Mouse (Mus musculus) CD4-positive, CD25-positive, alpha-beta regulatory T cell, adult 2 months (primary cell): ENCODE data around the gene Gm3417.
"Not testable (repeated sequence)": the region's sequence is repeated elsewhere in the genome, so short reads cannot be mapped to it uniquely, and the experiment has no call there.

Experiments used
- DNase-seq: peaks from one replicate; pipeline ENCODE4 v3.0.0-alpha.2; 2012; ENCODE audit warnings: low read depth, low spot score

Gene Gm3417

DNA sequence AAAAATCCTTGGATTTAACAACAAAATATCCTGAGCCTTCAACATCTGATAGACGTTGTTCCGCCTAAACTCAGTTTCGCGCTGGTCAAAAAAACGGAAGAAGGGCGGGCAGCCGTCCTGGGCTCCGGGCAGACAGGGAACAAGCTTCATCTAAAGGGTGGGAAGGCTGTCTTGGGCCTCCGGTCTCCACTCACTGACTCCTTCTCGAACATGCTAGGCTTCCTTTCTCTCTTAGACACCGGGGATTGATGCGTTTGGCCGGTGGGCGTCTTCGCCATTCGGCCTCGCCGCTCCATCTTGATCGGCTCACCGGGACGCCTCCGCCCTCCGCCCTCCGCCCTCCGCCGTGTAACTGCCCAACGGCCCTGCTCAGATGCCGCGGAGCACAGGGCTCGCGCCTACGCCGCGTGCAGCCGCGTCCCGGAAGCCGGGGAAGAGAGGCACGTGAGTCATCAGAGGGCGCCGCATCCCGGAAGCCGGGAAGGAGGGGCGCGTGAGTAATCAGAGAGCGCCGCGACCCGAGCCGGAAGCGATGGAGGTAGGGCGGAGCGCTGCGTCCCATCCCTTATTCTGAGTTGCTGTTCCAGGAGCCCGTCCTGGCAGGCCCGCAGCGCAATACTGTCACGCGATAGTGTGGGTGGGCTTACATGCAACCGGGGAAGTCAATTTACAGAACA lies at the start of gene Gm3417, which contains the start of gene 9030025P20Rik:
TSS of gene Gm3417 (minus strand) at position 429 of the 677 bp plus-strand sequence.
TSS of gene 9030025P20Rik (plus strand) at position 107 of the 677 bp plus-strand sequence.
- DNase-seq = not testable (repeated sequence)

DNA sequence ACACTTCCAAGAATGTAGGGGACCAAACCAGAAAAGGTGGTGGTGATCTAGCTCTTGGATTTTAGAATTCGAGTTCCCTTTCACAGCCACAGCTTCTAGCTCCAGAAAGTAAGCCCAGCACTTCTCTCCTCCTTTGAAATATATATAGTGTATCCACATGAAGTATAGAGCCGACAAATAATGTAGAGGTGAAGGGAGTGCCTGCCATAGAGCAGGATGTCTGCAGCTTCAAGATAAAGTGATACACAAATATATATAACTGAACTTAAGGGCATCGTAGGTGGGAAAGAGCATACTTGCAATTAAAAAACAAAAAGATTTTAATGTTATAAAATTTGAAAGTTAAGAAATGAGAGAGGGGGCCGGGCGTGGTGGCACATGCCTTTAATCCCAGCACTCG lies 46.9 kb upstream of the Gm3417 start:
- DNase-seq = not testable (repeated sequence)

DNA sequence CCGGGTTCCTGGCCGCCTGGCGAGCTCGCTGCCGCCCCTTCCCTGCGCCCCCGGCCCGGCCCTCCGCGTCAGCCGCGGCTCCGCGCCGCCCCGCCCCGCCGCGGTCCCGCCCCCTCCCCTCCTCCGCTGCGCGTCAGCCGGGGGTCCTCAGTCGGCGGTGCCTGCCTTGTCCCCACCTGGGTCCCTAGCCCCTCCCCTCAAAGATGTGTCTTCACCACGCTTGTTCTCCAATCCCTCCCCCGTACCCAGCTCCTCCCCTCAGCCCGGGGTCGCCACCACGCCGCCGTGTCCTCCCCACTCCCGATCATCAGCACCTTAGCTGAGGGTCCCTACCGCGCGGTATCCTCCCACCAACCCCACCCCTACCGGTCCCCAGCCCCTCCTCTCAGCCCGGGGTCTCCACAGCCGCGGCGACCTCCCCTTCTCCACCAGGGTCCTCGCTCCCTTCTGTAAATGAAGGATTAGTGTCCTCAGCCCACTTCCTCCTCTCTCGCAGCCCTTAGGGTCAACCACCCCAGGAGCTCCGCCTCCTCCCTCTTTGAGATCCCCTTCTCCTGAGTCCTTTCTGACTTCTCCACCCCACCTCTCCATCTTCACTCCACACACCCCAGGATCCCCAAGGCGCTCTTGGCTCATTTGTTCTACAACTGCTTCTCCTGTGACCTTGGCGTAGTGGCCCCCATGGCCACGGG lies 46.1 kb upstream of the Gm3417 start:
- not testable (repeated sequence) for DNase-seq

DNA sequence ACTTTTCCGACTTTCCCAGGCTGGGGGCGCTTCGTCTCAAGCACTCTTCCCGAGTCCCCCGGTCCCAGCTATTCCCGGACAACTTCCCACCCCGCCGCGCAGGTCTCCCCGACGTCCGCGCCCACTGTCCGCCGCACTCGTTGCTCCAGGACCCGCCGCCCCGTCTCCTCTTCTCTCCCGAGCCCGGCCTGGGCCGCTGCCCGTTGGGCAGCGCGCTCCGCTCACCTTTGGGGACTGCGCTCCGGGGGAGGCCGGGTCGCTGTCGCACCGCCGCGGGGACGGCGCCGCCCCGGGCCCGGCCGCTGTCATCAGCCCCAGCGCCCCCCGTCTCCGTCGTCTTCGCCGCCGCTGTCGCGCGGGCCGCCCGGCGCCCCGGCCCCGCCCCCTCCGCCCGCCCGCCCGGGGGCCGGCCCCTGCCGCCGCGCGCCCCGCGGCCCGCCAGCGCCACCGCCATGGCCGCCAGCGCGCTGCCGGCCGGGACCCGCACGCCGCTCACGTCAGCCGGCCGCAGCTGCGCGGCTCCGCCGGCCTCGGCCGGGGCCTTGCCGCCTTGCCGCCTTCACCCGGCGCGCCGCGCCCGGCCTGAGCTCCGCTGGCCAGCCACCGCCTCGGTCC lies 45.4 kb upstream of the Gm3417 start:
- DNase-seq = not testable (repeated sequence)

DNA sequence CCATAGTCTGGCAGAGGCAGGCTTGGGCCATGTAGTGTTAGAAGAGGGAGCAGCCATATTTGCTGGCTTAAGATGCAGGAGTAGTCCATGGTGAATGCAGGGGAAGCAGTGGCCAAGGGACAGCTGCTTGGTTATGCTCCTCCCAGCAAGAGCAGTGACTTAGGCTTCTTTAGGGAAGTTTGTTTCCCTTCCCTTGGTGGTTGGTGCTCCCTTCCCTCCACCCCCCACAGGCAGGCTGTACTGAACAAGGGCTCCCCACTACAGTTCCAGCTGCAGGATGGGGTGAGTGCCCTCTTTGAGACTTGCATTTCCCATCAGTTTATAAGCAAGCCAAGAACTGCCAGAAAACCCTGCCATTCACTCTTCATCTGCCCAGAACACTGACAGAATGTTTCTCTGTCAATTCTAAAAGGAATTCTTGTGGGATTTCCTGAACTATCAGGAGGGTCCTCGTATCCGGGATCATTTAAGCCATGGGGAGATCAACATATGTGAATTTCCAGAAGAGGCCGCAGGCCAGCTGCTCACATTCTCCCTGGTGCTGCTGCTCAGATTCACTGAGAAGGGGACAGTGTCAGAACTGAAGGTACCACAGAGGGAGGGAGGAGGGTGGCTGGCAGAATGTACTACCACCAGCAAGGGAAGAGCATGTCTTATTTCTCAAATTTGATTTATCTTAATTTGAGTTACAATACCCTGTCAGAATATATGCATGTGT lies 43.1 kb upstream of the Gm3417 start:
- DNase-seq = not testable (repeated sequence)

DNA sequence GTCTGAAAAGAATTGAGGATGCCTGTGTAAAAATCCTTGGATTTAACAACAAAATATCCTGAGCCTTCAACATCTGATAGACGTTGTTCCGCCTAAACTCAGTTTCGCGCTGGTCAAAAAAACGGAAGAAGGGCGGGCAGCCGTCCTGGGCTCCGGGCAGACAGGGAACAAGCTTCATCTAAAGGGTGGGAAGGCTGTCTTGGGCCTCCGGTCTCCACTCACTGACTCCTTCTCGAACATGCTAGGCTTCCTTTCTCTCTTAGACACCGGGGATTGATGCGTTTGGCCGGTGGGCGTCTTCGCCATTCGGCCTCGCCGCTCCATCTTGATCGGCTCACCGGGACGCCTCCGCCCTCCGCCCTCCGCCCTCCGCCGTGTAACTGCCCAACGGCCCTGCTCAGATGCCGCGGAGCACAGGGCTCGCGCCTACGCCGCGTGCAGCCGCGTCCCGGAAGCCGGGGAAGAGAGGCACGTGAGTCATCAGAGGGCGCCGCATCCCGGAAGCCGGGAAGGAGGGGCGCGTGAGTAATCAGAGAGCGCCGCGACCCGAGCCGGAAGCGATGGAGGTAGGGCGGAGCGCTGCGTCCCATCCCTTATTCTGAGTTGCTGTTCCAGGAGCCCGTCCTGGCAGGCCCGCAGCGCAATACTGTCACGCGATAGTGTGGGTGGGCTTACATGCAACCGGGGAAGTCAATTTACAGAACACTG lies 31.3 kb upstream of the Gm3417 start, which contains the start of gene Gm3435:
TSS of gene Gm3435 (plus strand) at position 471 of the 708 bp plus-strand sequence.
- not testable (repeated sequence) for DNase-seq

DNA sequence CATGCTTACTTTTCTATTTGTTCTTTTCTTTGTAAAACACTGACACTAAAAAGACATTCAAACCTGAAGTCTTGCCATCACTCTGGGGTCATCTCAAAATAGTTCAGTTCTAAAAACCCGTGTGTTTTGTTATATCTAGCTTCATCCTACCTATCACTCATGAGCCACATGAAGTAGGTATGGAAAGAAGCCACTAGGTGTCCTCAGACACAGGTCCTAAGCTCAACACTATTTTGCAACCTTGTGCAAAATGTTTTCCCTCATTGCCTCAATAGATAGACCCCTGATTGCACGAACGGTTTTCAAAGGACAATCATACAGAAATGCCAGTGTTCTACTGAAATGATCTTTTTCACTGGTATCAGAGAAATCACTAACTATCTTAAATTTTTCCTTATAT lies 30.5 kb upstream of the Gm3417 start:
- not testable (repeated sequence) for DNase-seq

DNA sequence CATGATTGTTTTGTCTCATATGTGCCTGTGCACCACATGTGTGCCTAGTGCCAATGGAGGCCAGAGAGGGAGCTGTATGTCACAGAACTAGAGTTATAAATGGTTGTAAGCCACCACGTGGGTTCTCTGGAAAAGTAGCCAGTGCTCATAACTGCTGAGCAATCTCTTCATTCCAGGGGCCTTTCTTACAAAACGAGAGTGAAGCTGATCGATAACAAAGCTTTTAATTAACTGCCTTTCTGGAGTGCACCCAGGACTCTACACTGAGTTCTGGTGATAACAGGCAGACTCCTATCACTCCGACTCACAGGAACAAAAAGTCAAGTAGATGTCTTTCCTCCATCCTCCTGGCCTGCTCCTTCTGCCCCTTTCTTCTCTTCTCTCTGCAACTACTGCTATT lies 21.5 kb upstream of the Gm3417 start:
- not testable (repeated sequence) for DNase-seq

DNA sequence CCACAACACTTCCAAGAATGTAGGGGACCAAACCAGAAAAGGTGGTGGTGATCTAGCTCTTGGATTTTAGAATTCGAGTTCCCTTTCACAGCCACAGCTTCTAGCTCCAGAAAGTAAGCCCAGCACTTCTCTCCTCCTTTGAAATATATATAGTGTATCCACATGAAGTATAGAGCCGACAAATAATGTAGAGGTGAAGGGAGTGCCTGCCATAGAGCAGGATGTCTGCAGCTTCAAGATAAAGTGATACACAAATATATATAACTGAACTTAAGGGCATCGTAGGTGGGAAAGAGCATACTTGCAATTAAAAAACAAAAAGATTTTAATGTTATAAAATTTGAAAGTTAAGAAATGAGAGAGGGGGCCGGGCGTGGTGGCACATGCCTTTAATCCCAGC lies 15.6 kb upstream of the Gm3417 start:
- not testable (repeated sequence) for DNase-seq

DNA sequence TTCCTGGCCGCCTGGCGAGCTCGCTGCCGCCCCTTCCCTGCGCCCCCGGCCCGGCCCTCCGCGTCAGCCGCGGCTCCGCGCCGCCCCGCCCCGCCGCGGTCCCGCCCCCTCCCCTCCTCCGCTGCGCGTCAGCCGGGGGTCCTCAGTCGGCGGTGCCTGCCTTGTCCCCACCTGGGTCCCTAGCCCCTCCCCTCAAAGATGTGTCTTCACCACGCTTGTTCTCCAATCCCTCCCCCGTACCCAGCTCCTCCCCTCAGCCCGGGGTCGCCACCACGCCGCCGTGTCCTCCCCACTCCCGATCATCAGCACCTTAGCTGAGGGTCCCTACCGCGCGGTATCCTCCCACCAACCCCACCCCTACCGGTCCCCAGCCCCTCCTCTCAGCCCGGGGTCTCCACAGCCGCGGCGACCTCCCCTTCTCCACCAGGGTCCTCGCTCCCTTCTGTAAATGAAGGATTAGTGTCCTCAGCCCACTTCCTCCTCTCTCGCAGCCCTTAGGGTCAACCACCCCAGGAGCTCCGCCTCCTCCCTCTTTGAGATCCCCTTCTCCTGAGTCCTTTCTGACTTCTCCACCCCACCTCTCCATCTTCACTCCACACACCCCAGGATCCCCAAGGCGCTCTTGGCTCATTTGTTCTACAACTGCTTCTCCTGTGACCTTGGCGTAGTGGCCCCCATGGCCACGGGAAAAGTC lies 14.7 kb upstream of the Gm3417 start:
- DNase-seq = not testable (repeated sequence)

DNA sequence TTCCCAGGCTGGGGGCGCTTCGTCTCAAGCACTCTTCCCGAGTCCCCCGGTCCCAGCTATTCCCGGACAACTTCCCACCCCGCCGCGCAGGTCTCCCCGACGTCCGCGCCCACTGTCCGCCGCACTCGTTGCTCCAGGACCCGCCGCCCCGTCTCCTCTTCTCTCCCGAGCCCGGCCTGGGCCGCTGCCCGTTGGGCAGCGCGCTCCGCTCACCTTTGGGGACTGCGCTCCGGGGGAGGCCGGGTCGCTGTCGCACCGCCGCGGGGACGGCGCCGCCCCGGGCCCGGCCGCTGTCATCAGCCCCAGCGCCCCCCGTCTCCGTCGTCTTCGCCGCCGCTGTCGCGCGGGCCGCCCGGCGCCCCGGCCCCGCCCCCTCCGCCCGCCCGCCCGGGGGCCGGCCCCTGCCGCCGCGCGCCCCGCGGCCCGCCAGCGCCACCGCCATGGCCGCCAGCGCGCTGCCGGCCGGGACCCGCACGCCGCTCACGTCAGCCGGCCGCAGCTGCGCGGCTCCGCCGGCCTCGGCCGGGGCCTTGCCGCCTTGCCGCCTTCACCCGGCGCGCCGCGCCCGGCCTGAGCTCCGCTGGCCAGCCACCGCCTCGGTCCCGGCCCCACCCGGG lies 14.0 kb upstream of the Gm3417 start:
- DNase-seq = not testable (repeated sequence)

DNA sequence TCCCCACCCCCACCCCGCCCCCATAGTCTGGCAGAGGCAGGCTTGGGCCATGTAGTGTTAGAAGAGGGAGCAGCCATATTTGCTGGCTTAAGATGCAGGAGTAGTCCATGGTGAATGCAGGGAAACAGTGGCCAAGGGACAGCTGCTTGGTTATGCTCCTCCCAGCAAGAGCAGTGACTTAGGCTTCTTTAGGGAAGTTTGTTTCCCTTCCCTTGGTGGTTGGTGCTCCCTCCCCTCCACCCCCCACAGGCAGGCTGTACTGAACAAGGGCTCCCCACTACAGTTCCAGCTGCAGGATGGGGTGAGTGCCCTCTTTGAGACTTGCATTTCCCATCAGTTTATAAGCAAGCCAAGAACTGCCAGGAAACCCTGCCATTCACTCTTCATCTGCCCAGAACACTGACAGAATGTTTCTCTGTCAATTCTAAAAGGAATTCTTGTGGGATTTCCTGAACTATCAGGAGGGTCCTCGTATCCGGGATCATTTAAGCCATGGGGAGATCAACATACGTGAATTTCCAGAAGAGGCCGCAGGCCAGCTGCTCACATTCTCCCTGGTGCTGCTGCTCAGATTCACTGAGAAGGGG lies 11.6 kb upstream of the Gm3417 start:
- not testable (repeated sequence) for DNase-seq

DNA sequence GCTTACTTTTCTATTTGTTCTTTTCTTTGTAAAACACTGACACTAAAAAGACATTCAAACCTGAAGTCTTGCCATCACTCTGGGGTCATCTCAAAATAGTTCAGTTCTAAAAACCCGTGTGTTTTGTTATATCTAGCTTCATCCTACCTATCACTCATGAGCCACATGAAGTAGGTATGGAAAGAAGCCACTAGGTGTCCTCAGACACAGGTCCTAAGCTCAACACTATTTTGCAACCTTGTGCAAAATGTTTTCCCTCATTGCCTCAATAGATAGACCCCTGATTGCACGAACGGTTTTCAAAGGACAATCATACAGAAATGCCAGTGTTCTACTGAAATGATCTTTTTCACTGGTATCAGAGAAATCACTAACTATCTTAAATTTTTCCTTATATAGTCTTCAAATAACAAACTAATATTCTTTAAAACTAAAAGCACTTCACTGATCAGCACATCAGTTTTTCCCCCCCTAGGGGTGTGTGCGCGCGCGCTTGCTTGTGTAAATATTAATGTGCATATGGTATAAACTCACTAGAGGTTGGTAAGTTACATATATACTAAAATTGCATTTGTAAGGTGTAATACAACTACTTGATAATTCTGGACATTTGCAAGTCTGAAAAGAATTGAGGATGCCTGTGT lies 750 bp downstream of the Gm3417 start:
- DNase-seq = not testable (repeated sequence)

DNA sequence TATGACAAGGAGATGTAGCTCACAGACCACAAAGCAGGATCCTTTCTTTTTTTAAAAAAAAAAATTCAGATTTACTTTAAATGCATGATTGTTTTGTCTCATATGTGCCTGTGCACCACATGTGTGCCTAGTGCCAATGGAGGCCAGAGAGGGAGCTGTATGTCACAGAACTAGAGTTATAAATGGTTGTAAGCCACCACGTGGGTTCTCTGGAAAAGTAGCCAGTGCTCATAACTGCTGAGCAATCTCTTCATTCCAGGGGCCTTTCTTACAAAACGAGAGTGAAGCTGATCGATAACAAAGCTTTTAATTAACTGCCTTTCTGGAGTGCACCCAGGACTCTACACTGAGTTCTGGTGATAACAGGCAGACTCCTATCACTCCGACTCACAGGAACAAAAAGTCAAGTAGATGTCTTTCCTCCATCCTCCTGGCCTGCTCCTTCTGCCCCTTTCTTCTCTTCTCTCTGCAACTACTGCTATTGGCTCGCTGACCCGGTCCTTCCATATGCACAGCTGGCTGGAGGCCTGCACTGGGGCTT lies 10.1 kb downstream of the Gm3417 start:
- not testable (repeated sequence) for DNase-seq

DNA sequence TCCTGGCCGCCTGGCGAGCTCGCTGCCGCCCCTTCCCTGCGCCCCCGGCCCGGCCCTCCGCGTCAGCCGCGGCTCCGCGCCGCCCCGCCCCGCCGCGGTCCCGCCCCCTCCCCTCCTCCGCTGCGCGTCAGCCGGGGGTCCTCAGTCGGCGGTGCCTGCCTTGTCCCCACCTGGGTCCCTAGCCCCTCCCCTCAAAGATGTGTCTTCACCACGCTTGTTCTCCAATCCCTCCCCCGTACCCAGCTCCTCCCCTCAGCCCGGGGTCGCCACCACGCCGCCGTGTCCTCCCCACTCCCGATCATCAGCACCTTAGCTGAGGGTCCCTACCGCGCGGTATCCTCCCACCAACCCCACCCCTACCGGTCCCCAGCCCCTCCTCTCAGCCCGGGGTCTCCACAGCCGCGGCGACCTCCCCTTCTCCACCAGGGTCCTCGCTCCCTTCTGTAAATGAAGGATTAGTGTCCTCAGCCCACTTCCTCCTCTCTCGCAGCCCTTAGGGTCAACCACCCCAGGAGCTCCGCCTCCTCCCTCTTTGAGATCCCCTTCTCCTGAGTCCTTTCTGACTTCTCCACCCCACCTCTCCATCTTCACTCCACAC lies 16.9 kb downstream of the Gm3417 start:
- not testable (repeated sequence) for DNase-seq

DNA sequence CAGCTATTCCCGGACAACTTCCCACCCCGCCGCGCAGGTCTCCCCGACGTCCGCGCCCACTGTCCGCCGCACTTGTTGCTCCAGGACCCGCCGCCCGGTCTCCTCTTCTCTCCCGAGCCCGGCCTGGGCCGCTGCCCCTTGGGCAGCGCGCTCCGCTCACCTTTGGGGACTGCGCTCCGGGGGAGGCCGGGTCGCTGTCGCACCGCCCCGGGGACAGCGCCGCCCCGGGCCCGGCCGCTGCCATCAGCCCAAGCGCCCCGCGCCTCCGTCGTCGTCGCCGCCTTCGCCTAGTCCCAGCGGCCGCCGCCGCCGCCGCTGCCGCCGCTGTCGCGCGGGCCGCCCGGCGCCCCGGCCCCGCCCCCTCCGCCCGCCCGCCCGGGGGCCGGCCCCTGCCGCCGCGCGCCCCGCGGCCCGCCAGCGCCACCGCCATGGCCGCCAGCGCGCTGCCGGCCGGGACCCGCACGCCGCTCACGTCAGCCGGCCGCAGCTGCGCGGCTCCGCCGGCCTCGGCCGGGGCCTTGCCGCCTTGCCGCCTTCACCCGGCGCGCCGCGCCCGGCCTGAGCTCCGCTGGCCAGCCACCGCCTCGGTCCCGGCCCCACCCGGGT lies 17.5 kb downstream of the Gm3417 start, which contains the start of gene Phf10:
TSS of gene Phf10 (minus strand) at position 323 of the 606 bp plus-strand sequence.
- DNase-seq = peak; percentile 66

DNA sequence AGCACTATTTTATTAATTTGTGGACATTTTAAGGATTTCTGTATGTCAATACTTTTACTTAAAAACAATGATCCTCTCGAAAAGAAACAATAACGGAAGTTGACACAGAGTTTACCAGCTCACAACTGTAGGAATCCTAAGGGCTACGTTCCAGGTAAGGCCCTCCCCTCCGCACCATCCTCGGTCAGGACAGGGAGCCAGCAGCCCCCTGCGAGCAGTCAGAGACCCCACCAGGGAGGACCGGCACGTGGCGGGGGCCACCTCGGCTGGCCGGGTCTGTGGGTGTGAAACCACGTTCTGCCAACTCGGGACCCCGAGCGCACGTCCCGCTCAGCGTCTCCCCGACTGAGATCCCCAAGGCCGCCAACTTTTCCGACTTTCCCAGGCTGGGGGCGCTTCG lies 18.1 kb downstream of the Gm3417 start:
- peak; percentile 35 for DNase-seq

DNA sequence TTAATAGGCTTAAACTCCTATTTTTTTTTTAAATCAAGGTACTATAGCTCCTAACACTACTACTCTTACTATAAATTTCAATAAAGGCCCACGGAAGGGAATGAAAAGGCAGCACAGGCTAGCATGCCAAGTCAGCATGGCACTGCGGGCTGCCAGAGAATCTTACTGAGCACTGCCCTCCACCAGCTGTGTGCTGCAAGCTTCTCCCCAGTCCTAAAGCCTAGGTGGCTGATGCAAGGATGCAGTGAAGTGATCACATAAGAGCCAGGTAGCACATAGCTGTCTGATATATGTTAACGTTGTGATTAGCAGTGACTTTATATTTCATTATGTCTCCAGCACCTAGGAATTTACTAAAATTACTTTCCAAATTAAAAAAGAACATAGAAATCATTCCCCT lies 18.6 kb downstream of the Gm3417 start:
- no peak for DNase-seq
